Mouse (Mus musculus): ENCODE measurements around the gene Gm21976. TPM values are rescaled to one million over a fixed set of nuclear protein-coding genes. Genes with fewer than 3 reads are reported as not detected.

The Gm21976 gene
- not detected for polyA plus RNA-seq (2017; shearing (Covaris generic))

- no peak for ATAC-seq
Observed at GRCm38 (mm10) chr13:98279686-98280085, at the start of gene Gm21976. Gene Gm21976, plus strand, starts transcription at chr13:98279887.

DNA sequence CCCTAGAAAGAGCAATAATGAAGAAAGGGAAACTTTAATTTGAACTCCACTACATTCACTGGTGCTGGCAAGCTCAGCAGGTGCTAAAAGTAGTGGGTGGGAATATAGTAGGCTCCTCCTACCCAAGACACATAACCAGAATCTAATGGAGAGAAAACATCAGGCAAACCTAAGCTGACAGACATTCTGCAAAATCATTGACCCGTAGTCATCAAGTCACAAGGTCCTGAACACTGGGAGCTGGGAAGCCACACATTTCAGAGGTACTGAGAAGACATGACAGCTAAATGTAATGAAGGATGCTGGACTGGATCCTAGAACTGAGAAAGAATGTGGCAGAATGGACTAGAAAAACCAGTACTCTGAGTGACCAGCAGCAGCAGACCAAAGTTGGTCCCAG, 49.2 kb upstream of the Gm21976 start:
- no peak for ATAC-seq

DNA sequence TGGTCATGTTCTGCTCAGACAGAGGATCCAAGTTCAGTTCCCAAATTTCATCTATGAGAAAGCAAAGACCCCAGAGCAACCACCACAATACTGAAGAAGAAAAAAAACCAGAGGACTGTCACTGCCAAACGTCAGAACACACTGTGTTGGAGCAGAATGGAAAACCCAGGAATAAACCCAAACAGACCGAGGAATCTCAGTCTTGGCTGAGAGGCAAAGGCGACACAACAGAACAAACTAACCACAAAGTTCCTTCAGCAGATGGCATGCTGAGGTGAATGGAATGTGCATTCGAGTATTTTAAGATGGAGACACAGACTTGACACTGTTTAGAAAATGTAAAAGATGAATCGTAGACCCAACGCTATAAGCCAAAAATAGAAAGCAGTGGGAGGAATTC, 44.2 kb upstream of the Gm21976 start:
- ATAC-seq: no peak

DNA sequence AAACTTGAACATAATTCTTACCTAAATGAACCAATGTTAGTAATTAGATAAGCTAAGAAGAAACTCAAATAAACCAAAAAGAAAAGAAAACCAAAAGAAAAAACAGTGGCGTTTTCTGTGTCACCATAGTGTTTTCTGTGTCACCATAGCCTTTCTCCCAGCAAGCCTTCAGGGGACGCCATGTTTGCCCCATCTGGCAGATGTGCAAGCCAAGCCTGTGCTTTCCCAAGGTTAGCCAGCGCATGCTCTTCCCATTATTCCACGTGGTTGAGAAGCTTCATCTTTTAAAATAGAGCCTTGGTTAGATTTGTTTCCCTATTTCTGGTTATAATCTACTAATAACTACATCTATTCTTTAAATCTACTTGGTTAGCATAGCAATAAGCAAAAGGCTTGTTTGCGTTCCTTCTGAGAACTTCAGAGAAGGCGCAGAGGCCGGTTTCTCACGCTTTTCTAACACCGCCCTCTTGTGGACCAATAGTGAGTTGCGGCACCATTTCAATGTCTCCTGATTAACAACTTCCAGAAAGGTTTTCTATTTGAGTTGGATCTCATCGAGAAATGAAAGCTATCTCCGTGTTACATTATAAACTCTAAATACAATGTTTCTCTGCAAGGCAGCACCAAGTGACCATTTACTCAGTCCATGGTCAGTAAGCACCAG, 39.6 kb upstream of the Gm21976 start:
- ATAC-seq: peak; percentile 43

GRCm38 (mm10) chr13:98241531-98242282, 38.0 kb upstream of the Gm21976 start:
- ATAC-seq: no peak

- no peak for ATAC-seq
Observed at GRCm38 (mm10) chr13:98244571-98245350, 34.9 kb upstream of the Gm21976 start.

DNA sequence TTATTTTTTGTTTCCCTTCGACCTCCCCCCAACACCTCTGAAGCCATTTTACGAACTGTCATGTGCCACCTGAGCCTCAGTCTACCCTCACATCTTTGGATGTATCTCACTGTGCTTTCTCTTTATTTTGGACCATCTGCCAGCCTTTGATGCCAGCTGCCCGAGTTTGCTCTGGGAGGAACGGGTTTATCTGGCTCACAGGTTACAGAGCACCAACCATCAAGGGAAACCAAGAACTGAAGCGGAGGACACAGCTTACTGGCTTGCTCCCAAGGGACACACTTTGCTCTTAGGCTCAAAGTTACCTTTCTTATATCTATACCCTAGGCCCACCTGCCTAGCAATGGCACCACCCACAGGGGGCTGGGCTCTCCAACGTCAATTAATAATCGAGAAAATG, 34.3 kb upstream of the Gm21976 start:
- ATAC-seq: no peak

- ATAC-seq: no peak
Observed at GRCm38 (mm10) chr13:98249594-98249993, 30.1 kb upstream of the Gm21976 start.

- no peak for ATAC-seq
Observed at GRCm38 (mm10) chr13:98254921-98255320, 24.8 kb upstream of the Gm21976 start.

DNA sequence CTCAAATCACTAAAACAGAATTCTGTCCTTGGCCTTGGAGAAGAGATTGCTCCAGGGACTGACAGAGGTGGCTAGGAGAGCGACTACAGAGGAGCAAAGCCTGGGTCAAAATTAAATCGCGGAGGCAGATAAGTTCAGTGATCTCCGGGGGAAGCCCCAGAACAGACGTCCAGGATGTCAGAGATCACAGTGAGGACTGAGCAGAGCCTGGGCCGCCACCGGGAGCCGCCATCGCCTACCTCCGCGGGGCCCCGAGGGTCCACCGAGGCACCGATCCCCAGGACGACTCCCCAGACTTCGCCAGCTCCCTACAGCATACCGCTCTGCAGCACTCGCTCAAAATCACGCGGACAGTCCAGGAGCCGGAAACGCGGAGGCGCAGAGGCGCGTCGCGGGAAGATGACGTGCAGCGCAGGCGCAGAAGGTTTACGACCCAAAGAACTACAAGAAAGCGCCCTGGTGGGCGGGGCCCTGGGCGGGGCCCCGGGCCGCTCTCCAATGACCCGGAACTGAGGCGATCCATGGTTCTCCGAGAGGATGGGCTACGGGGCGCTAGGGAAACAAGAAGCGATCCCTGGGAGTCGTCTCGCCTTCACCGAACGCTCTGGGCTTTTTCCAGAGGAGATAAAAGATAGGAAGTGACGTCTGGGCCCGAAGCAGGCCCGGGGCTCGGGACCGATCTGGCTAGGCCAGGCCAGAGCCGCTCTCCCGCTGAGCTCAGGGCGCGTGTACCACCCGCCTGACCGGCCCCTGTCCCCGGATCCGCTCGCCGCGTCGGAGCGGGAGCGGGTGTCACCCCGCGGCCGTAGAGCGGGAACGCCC, 16.8 kb upstream of the Gm21976 start, which contains the start of the genes Utp15 and Ankra2:
TSS of gene Utp15 (minus strand) at position 406 of the 822 bp plus-strand sequence.
TSS of gene Ankra2 (plus strand) at position 439 of the 822 bp plus-strand sequence.
- ATAC-seq: peak; percentile 92

- ATAC-seq: no peak
Observed at GRCm38 (mm10) chr13:98263458-98263987, 16.2 kb upstream of the Gm21976 start.

DNA sequence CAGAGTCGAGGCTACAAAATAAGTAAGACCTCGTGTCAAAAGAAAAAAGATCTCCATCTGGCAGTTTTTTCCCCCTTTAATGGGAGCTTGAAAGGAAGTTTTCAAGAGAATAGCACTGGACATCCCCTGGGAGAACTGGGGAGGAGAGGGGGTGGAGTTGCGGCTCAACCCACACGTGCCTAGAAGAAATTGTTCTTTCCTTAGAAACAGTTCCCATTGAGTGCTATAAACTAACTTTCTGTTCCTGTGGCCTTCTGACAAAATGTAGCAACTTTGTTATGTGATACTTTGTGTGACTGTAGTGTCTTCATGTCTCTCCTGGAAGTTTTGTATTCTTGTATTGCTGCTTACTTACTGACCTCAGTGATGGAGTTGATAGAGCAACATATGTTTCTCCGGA, 15.6 kb upstream of the Gm21976 start:
- no peak for ATAC-seq

- ATAC-seq: no peak
Observed at GRCm38 (mm10) chr13:98274023-98274422, 5.7 kb upstream of the Gm21976 start.

DNA sequence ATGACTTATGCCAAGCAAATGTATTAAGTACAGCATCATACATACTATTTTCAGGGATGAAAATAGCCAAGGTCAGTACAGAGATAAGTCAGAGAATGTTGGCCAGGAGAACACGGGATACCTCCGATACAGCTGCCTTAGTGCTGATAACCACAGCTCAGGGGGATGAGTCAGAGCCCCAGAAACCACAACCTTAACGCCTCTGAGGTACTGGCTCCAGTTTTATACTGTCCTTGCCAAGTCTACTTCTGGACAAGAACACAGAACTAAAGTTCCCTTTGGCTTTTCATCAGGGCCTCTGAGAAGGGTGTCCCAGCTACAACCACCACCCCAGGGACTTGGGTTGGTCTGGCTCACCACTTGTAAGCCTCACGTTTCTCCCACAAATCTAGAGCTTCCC, 4.0 kb upstream of the Gm21976 start:
- no peak for ATAC-seq

GRCm38 (mm10) chr13:98276253-98276652, 3.4 kb upstream of the Gm21976 start:
- ATAC-seq: no peak

GRCm38 (mm10) chr13:98277501-98277900, 2.2 kb upstream of the Gm21976 start:
- ATAC-seq: peak; percentile 41

DNA sequence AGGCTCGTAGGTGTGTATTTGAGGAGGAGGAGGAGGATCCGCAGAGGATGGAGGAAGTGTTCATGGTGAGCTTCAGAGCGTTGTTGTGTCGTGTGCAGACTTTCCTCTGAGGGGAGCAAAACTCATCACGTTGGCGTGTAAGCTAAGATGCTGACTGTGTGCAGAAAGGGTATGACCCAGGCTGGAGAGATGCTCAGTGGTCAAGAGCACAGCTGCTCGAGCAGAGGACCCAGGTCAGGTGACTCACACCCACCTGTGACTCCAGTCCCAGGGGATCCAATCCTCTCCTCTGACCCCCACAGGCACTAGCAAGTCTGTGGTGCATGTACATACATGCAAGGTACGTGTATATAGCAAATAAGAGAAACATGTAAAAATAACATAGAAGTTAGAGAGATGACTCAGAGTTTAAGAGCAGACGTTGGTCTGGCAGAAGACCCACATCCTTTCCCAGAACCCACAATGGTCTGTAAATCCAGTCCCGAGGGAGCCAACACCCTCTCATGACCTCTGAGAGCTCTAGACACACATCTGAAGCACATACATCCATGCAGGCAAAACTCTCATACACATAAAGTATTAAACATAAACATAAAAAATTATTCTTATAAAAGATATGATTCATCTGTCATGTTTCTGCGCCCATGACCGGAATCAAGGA, 1.4 kb downstream of the Gm21976 start:
- no peak for ATAC-seq

DNA sequence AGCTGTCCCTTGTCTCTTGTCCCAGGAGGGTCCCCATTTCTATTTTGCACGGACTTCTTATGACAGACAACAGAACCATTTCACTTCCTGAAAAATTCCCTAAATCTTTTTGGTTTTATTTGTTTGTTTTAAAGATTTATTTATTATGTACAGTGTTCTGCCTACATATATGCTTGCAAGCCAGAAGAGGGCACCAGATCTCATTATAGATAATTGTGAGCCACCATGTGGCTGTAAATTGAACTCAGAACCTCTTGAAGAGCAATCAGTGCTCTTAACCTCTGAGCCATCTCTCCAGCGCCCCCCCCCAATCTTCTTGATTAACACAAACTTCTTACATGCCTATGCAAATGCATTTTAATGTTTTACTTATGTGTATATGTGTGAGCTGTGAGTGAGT, 11.0 kb downstream of the Gm21976 start:
- no peak for ATAC-seq

DNA sequence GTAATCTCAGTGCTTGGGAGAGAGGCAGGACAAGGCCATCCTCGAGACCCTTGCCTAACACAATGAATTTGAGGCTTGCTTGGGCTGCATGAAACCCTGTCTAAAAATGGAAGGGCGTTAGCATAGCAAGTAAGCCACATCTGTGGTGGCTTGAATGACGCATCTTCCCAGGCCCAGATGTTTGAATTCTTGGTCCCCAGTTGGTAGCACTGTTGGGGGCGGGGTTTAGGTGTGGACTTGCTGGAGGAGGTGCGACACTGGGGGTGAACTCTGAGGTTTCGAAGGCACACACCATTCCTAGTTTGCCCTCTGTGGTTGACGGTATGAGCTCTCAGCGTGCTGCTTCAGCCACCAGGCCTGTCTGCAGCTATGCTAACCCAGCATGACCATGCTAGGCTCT, 12.0 kb downstream of the Gm21976 start:
- ATAC-seq: no peak

DNA sequence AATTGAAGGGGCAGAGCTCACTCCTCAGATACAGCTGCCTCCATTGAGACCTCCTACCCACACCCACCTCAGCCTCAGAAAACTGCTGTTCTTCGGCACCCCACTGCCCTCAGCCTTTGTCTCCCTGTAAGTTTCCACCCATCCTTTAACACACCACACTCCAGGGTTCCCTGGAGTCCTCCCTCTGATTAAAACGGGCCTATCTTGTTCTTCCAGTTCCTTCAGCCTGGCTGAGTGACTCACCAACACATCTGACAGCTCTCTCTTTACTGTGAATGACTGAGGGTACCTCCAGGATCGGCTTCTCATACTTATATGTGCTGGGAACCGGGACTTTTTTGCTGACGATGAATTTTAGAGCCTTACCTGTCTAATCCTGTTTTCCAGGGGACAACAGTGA, 16.4 kb downstream of the Gm21976 start:
- no peak for ATAC-seq

DNA sequence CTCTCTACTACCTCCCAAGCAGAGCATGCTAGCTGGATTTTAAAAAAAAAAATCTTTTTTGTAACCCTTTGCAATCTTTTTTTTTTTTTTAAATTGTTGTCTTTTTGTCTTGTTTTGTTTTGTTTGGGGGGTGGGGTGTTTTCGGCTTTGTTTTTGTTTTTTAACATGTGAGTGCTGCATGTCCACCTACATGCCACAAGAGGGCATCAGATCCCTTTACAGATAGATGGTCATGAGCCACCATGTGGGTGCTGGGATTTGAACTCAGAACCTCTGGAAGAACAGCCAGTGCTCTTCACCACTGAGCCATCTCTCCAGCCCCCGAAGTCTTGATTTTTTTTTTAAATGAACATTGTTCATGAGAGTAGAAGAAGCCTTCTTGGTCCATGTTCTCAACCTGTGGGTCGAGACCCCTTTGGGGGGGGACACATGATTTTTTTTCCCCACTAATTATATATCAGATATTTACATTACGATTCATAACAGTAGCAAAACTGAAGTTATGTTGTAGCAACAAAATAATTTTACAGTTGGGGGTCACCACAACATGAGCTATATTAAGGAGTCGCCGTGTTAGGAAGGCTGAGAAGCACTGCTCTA, 18.3 kb downstream of the Gm21976 start:
- no peak for ATAC-seq
